Mouse (Mus musculus) layer of hippocampus, adult 2 months (tissue): Measurements from ENCODE around the gene Tnfaip1. TPM values are rescaled to one million over a fixed set of nuclear protein-coding genes. Genes with fewer than 3 reads are reported as not detected.
"Not testable (repeated sequence)": the region's sequence is repeated elsewhere in the genome, so short reads cannot be mapped to it uniquely, and the experiment has no call there.

Experiments used
- DNase-seq, 2 experiments: peaks; one replicate each; pipeline ENCODE4 v3.0.0; 2022; ENCODE audit warnings: low spot score in 2 of 2
- H3K27ac ChIP-seq: fragments of 200-600 bp; 2 replicates; pipeline ENCODE4 v1.8.1; 2022
- H3K4me3 ChIP-seq: fragments of 200-600 bp; 2 replicates; pipeline ENCODE4 v1.8.1; 2022; ENCODE audit warnings: mild to moderate bottlenecking
- CTCF ChIP-seq: fragments of 200-600 bp; conservative IDR thresholded peaks from 2 replicates; pipeline ENCODE4 v1.8.1; 2022; ENCODE audit warnings: antibody characterized with exemption, mild to moderate bottlenecking, moderate library complexity
- long read RNA-seq, 2 experiments: library from polyadenylated mRNA; stranded (forward); transcript quantifications; one replicate each; pipeline ENCODE4 v2.0.0; 2021; ENCODE audit warnings: borderline mapping rate in 2 of 2
- total RNA-seq, 2 experiments: library from RNA; stranded (reverse); gene quantifications; 2 replicates each; pipeline ENCODE4 v1.2.3; 2021

Gene Tnfaip1
- 10 to 100 TPM; 29.9 to 31.3 TPM for total RNA-seq
- long read RNA-seq, experiment 1, transcript Tnfaip1-202 (7 exons, 3,768 nt): major isoform, 25 of 46 reads
- long read RNA-seq, experiment 1, transcript Tnfaip1-201 (7 exons, 3,720 nt): minor isoform, 8 of 46 reads
- long read RNA-seq, experiment 1, partial matches to known transcripts: 0 of 46 reads
- long read RNA-seq, experiment 1, other reads (novel, unspliced or antisense): 13 of 46 reads
- long read RNA-seq, experiment 2, transcript Tnfaip1-201 (7 exons, 3,720 nt): minor isoform, 19 of 73 reads
- long read RNA-seq, experiment 2, transcript Tnfaip1-202 (7 exons, 3,768 nt): major isoform, 41 of 73 reads
- long read RNA-seq, experiment 2, partial matches to known transcripts: 5 of 73 reads
- long read RNA-seq, experiment 2, other reads (novel, unspliced or antisense): 8 of 73 reads

DNA sequence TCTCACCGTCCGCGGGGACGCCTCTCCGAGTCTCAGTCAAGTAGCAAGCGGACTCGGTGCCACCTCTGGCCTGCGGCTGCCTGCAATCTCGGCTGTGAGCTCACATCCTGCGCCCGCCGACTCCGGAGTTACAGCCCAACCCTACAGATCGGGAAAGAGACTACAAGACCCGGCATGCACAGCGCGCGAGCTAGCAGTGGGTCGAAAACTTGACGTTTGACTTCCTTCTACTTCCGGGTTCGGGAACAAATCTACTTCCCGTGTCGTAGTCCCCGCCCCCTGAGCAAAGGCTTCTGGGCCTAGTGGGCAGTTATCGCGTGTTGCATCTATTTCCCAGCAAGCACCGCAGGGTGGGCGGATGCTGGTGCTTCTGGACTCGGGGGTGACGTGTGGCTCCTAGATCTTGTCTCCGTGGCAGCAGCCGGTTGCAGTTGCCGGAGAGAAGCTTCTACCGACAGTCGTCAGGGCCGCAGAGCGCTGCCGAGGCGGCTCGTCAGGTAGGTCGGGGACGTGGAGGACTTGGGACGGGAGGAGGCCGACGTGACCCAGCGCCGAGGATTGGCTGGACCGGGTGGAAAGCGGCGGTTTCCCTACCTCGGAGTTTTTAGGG lies at the start of gene Tnfaip1, which contains the start of gene Ift20:
Gene Tnfaip1, minus strand, starts transcription at position 253 of the 610 bp plus-strand sequence.
Gene Ift20, plus strand, starts transcription at position 282 of the 610 bp plus-strand sequence.
- Histone ChIP-seq H3K27ac (peak within 1 kb of the TSS; percentile 90), H3K4me3 (peak within 1 kb of the TSS; percentile 94)
- 0 out of 2 replicates have a peak, but pooled peaks have one; percentile 2 for TF ChIP-seq CTCF
- DNase-seq: peak; percentile 97 to 99

DNA sequence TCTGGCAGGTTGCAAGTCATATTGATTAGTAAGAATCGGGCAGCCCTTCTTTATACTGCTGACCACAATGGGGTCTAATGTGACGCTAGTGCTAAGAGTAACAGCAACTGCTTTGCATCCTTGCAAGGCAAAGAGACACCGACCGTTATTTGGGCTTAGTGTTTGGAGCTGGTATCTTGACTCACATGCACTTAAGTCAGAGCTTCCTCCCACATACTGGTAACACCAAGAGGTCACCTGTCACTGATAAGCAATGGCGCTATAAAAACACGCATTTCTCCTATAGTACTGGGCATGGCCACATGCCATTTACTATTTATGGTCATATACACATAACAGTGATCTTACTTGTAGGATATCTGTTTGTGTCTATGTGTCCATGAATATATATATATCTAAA lies 46.7 kb upstream of the Tnfaip1 start:
- DNase-seq: no peak
- H3K27ac ChIP-seq: no peak overlapping the region
- H3K4me3 ChIP-seq: no peak overlapping the region
- TF ChIP-seq CTCF: no peak

DNA sequence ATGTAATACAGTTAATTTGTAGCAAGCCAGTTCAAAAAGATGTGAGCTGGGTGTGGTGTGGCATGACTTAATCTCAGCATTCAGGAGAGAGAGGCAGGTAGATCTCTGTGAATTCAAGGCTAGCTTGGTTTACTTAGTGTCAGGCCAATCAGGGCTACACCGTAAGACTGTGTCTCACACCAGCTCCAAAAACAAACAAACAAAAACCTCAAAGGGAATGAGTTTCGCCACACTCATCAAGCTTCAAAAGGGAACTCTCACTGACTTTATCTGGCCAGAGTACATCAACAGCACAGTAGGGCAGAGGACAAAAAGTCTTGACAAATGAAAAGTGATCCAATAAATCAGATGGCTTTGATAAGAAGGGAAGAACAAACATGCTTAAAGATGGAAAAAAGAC lies 38.8 kb upstream of the Tnfaip1 start:
- Histone ChIP-seq H3K4me3 (no peak overlapping the region), H3K27ac (no peak overlapping the region)
- DNase-seq: no peak
- no peak for TF ChIP-seq CTCF

DNA sequence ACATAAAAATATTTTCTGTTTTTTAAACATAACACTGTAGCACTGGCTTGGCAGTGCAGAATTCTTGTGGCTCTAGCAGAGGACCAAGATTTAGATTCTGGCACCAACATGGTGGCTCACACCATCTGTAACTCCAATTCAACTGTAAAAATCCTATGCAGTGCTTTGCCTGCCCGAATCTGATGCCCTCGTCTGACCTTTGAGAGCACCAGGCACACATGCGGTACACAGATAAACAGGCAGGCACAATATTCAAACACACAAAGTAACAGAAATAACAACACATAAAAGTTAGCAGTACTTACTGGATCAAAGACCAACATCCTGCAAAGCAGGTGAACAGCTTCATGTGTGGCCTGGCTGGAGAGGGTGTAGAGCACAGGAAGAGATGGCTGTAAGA lies 38.4 kb upstream of the Tnfaip1 start:
- Histone ChIP-seq H3K4me3 (no peak overlapping the region), H3K27ac (no peak overlapping the region)
- no peak for TF ChIP-seq CTCF
- DNase-seq: no peak

DNA sequence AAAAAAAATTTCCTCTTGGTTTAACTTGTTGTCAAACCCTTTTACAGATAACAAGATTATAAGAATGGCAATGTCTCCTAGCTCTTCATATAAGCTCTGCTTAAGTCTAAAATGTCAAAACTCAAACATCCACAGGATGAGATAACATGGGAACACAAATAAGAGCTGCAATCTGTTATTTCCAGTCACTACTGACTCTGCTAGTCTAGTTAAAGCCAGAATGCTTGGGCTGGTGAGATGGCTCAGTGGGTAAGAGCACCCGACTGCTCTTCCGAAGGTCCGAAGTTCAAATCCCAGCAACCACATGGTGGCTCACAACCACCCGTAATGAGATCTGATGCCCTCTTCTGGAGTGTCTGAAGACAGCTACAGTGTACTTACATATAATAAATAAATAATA lies 37.9 kb upstream of the Tnfaip1 start:
- not testable (repeated sequence) for DNase-seq, H3K27ac ChIP-seq, H3K4me3 ChIP-seq

DNA sequence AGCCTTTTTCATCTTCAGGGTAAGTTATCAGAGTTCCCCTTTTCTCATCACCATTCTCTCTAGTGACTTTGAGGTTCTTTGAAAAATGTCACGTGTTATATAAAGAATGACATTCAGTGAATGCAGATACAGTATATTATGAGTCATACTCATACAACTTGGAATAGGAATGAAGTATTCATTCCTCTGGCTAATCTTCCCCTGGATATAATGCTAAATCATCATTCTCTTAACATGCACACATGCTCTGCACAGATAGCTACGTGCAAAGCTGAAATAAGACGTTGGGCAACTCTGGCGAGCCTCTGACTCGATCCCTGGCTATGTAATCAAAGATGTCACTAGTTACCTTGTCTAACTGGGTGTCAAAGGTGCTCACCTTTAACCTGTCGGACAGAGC lies 35.7 kb upstream of the Tnfaip1 start:
- no peak for DNase-seq
- Histone ChIP-seq H3K27ac (no peak overlapping the region), H3K4me3 (no peak overlapping the region)
- no peak for TF ChIP-seq CTCF

DNA sequence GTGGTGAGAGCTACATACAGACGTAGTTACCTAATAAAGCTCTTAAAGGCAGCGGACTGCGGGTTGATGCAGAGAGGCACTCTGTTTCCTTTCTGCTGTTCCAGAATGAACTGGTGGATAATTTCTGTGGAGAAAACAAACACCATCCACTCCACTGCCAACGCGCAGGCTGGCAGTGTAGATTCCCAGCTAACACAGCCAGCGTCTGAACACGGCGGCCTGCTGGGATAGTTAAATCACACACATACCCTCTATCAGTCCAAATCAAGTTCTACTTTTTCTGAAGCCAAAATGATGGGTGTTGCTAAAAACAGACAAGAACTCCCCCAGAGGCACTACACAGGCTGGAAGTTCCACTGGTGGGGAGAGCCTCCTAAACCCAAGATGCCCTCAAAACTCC lies 35.3 kb upstream of the Tnfaip1 start:
- H3K4me3 ChIP-seq: no peak overlapping the region
- peak; percentile 43 for DNase-seq
- H3K27ac ChIP-seq: no peak overlapping the region
- no peak for TF ChIP-seq CTCF

DNA sequence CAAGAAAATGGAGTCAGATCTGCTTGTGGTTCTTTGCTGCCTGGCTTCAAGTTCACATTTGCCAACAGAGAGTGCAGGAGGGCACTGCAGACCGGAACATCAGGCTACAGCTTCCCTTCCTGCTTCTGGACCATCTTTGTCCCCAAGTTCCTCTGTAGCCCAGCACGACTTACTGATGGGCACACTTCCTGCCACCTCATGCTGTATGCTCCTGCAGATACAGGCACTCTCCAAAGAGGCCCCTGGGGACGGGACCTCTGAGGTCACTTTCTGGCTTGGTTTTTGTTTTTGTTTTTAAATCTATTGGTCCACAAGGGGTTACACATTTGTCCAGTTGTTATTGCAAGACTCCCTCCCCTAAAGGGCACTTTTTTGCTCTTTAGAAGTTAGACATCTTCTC lies 33.7 kb upstream of the Tnfaip1 start:
- H3K27ac ChIP-seq: no peak overlapping the region
- no peak overlapping the region for H3K4me3 ChIP-seq
- TF ChIP-seq CTCF: no peak
- DNase-seq: no peak

DNA sequence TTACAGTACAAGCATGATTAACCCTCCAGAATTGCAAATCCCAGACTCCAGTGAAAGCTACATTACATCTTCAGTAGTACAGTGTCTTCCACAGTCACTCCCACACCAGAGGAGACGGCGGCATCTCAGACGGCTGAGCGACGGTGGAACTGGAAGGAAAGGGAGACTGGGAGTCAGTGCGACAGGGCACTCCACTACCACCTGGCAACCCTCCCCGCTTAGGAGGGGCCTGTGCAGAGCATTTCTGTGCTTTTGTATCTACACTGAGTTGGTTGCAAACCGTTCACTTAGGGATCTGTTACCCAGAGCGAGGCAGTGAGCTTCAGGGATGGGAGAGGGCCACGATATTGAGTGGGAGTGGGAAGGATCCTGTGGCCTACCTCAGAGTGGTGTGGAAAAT lies 32.7 kb upstream of the Tnfaip1 start:
- H3K4me3 ChIP-seq: no peak overlapping the region
- H3K27ac ChIP-seq: no peak overlapping the region
- DNase-seq: no peak
- TF ChIP-seq CTCF: no peak

DNA sequence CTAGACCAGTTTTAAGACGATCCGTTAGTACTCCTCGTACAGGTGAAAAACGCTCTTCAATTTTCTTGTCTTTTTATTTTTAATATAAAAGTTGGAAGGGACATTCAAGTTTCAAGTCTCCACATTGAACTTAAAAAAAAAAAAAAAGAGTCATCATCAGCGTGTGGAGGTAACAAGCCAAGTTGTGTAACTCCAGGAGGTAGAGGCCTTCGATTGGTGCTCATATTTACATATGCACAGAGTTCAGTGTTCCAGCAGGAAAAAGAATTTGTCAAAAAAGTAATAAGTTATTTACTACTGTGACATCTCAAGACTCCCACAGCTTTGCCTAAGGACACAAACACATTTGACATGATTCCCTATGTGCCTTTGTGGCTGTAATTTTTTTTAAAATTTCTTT lies 31.5 kb upstream of the Tnfaip1 start:
- no peak for TF ChIP-seq CTCF

DNA sequence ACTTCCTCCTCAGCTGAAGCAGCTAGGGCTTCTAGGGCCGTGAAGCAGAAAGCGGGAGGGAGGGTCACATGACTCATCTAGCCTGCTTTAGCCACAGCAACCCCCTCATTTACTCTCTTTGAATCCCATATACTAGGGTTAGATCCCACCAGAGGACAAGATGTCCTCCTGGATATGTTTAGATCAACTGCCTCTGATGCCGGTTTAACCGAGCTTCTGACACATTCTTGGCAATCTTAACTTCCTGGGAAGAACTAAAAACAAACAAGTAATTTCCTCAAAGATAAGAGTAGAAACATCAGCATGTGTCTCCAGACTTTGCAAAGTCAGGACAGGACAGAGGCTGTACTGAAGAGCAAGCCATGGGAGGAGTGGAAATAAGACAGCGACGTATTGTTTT lies 30.6 kb upstream of the Tnfaip1 start:
- Histone ChIP-seq H3K4me3 (no peak overlapping the region), H3K27ac (peak overlapping the region; percentile 28; the same call in 1 of the 2 replicates)
- no peak for TF ChIP-seq CTCF
- no peak for DNase-seq

More for the DNA sequence above, 31.5 kb upstream of the Tnfaip1 start:
- no peak overlapping the region for H3K4me3 ChIP-seq
- no peak for DNase-seq
- H3K27ac ChIP-seq: no peak overlapping the region

DNA sequence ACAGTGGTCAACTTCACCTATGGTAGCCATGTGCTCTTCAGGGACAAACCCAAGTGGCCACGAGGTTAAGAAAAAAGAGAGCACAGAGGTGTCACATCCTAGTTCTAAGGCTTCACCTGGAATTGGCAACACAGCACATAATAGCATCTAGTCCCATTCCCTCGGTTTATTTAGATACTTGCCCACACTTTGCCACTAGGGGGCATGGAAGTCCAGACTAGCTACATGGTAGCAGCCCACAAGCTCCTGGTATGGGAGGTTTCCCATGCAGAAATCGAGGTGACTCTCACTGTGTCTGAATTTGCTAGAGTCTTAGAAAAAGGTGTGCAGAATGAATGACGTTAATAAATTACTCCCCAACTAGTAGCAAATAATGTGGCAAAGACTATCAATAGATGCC lies 24.3 kb upstream of the Tnfaip1 start:
- Histone ChIP-seq H3K27ac (no peak overlapping the region), H3K4me3 (no peak overlapping the region)
- peak; percentile 81 to 83 for DNase-seq
- TF ChIP-seq CTCF: peak; percentile 90

DNA sequence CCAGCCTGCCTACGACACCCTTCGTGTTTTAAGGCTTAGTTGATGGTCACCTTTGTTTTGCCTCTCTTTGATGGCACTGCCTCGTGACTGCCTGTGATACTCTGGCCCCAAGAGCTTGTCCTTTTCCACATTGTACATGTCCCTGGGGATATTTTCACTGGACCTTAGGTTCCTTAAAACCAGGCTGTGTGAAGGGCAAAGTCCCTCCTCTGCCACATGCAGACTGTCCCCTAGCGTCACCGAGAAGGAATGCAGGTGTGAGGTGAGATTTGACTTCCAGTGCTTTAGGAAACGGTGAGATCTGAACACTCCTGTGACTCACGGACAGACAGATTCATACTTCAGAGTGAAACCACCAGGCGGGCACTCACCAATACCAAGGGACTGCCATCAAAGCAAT lies 21.1 kb upstream of the Tnfaip1 start:
- H3K27ac ChIP-seq: no peak overlapping the region
- peak; percentile 64 for TF ChIP-seq CTCF
- DNase-seq: no peak
- H3K4me3 ChIP-seq: no peak overlapping the region

DNA sequence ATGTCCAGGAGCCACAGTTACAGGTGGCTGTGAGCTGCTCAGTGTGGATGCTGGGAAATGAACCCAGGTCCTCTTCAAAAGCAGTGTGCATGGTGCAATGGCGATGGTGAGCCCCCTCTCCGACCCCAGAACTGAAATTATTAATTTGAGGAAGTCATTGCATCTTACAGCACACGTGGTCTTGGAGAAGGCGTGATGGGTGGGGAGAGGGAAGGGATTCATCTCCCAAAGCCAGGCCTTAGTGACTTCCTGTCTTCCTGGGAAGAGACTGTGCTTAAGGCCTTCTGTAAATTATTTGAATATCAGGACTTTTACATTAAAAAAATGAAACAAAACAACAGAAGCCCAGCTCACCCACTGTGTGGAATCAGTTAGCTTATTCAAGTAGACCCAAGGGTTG lies 19.9 kb upstream of the Tnfaip1 start:
- H3K27ac ChIP-seq: no peak overlapping the region
- no peak overlapping the region for H3K4me3 ChIP-seq
- no peak for DNase-seq
- no peak for TF ChIP-seq CTCF
